Mouse (Mus musculus): ENCODE results near the gene Igfbp5.

- TF ChIP-seq POLR2A (IDR thresholded peaks at IDR 0.05; ENCODE audit: low read depth, low read length): no peak
- TF ChIP-seq CTCF (IDR thresholded peaks at IDR 0.05; ENCODE audit: extremely low read depth, insufficient read length, insufficient replicate concordance, low read depth, low read length): no peak
Observed at GRCm38 (mm10) chr1:72822893-72823292, 51.8 kb downstream of the Igfbp5 start.
